Mouse (Mus musculus) testis, adult 2 months (tissue): ENCODE results near the gene Theg.

Source experiments
- CTCF ChIP-seq: fragments of 200-500 bp; IDR thresholded peaks from 2 replicates; pipeline ENCODE4 v1.5.1; 2012; ENCODE audit warnings: low read depth, mild to moderate bottlenecking, inconsistent platforms, low read length, moderate library complexity; ENCODE audit not compliant: control insufficient read depth, insufficient read depth, insufficient replicate concordance
- POLR2A ChIP-seq: fragments of 200-500 bp; IDR thresholded peaks from 2 replicates; pipeline ENCODE4 v1.6.1; 2012; ENCODE audit warnings: low read depth, mild to moderate bottlenecking, inconsistent platforms, low read length, moderate library complexity; ENCODE audit not compliant: control insufficient read depth

GRCm38 (mm10) chr10:79553691-79554090, 33.4 kb downstream of the Theg start:
- TF ChIP-seq CTCF (no peak), POLR2A (no peak)
